Mouse (Mus musculus) heart, embryonic 11.5 days (tissue): ENCODE measurements around the gene Cplx2. TPM values are rescaled to one million over a fixed set of nuclear protein-coding genes. Genes with fewer than 3 reads are reported as not detected.

Experiments used
- ATAC-seq: fragments of 200-750 bp; cut with Nextera tagmentation; replicated peaks from 2 replicates; pipeline ENCODE4 v1.8.0; 2017; ENCODE audit warnings: moderate library complexity; ENCODE audit not compliant: insufficient number of reproducible peaks, low FRiP score, low TSS enrichment
- H3K27ac ChIP-seq: fragments of 300-500 bp; sonication (generic); 2 replicates; pipeline ENCODE4 v1.5.1; 2014; ENCODE audit warnings: mild to moderate bottlenecking, low read depth, low read length
- H3K27me3 ChIP-seq: fragments of 300-500 bp; sonication (generic); 2 replicates; pipeline ENCODE4 v1.6.1; 2014; ENCODE audit warnings: mild to moderate bottlenecking, low read length, mixed read lengths; ENCODE audit not compliant: control insufficient read depth, insufficient read depth
- H3K36me3 ChIP-seq: fragments of 300-500 bp; sonication (generic); 2 replicates; pipeline ENCODE4 v1.6.1; 2014; ENCODE audit warnings: mild to moderate bottlenecking, low read length, moderate library complexity, mixed read lengths; ENCODE audit not compliant: control insufficient read depth, insufficient read depth
- H3K4me1 ChIP-seq: fragments of 300-500 bp; sonication (generic); 2 replicates; pipeline ENCODE4 v1.6.1; 2014; ENCODE audit warnings: low read length; ENCODE audit not compliant: control insufficient read depth, insufficient read depth
- H3K4me2 ChIP-seq: fragments of 300-500 bp; sonication (generic); 2 replicates; pipeline ENCODE4 v1.6.1; 2014; ENCODE audit warnings: mild to moderate bottlenecking, moderate library complexity
- H3K4me3 ChIP-seq: fragments of 300-500 bp; sonication (generic); 2 replicates; pipeline ENCODE4 v1.5.1; 2014; ENCODE audit warnings: low read depth, low read length
- H3K9ac ChIP-seq: fragments of 300-500 bp; sonication (generic); 2 replicates; pipeline ENCODE4 v1.6.1; 2014; ENCODE audit warnings: mild to moderate bottlenecking, low read depth, low read length, moderate library complexity
- H3K9me3 ChIP-seq: fragments of 300-500 bp; sonication (generic); replicated peaks from 2 replicates; pipeline ENCODE4 v1.6.1; 2016; ENCODE audit warnings: low read length; ENCODE audit not compliant: control insufficient read depth
- WGBS: fragments of 180-500 bp; shearing (Covaris S2); extraction: QIAGEN DNeasy Blood & Tissue Kit; methylation state at CpG from one replicate; pipeline ENCODE4 v1.1.7; 2014; ENCODE audit not compliant: insufficient replicate concordance; 5-methylcytosine and 5-hydroxymethylcytosine counted together
- polyA plus RNA-seq: library from polyadenylated mRNA; unstranded; fragments of >200 nt; fragmentation: Nextera tagmentation; extraction: Ambion mirVana; gene quantifications from 2 replicates; pipeline ENCODE4 v1.2.1, GENCODE M21; 2014

Cplx2 gene
- polyA plus RNA-seq, 1 experiment from 2014 or later: 3.0 TPM

DNA sequence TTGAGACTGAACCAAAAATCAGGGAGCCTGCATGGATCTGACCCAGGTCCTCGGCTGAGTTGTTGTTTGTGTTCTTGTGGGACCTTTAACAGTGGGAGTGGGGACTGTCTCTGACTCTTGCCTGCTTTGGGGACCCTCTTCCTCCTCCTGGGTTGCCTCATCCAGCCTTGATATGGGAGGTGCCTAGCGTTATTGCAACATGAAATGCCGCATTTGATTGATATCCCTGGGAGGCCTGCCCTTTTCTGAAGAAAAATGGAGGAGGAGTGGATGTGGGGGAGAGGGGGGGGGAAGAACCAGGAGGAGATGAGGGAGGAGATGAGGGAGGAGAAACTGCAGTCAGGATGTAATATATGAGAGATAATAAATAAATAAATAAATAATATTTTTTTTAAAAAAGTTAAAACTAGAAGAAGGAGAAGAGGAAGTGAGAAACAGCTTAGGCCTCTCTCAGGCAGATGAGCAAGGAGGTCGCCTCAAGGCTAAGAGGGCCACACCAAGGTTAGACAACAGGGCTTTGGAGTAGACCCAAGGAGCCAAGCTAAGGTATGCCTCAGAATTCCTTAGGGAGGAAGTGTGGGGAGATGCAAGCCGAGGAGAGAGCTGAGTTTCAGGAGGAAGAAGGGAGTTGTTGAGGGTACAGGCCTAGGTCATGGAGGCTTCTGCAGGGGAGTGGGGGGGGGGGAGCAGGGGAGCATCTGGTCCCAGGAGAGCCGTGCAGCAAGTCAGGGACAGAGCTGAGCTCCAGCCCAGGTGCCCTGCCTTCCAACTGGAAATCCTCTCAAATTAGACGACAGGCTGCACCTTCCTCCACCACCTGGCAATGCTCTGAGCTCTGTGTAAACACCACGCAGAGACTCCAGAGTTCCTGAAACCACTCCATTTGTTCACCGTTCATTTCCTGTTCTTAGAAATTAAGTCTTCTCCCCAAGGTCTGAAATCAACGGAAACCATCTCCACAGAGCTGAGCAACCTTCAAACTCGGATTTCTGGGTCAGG lies 4.6 kb downstream of the Cplx2 start:
- Histone ChIP-seq H3K4me3 (no peak overlapping the region), H3K4me1 (peaks cover 13% of the 10 kb centered on the region), H3K9me3 (no peaks in the 10 kb centered on the region), H3K9ac (no peak overlapping the region), H3K27me3 (peaks cover 21% of the 10 kb centered on the region), H3K27ac (no peak overlapping the region), H3K4me2 (no peak overlapping the region), H3K36me3 (no peaks in the 10 kb centered on the region)
- WGBS: 60% methylated on average over 11 of the region's 11 CpGs
- ATAC-seq: no peak

DNA sequence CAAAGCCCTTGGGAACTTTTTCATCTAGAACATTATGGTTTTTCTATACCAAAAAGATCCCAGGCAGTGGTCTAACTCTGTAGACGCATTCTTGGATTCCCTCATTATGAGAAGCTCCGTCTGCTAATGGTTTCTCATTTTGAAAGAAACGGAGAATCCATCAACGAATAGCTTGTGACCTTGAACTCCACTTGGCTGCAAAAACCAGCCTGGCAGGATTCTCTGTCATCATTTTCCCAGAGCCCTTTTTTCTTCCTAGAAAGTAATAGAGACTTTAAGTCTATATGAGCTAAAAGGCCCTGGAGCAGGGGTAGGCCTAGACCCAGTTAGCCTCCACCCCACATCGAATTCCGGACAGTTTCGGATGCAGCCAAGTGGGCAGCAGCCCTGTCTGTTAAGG lies 5.6 kb downstream of the Cplx2 start:
- Histone ChIP-seq H3K9ac (no peak overlapping the region), H3K27me3 (peaks cover 17% of the 10 kb centered on the region), H3K27ac (no peak overlapping the region), H3K9me3 (no peaks in the 10 kb centered on the region), H3K36me3 (no peaks in the 10 kb centered on the region), H3K4me3 (no peak overlapping the region), H3K4me1 (peaks cover 8% of the 10 kb centered on the region; the same call in 1 of the 2 replicates), H3K4me2 (no peak overlapping the region)
- ATAC-seq: no peak
- 86% methylated on average over 7 of the region's 7 CpGs for WGBS

- no peaks in the 10 kb centered on the region for H3K36me3 ChIP-seq
- no peak overlapping the region for H3K4me3 ChIP-seq
- no peaks in the 10 kb centered on the region for H3K9me3 ChIP-seq
- H3K9ac ChIP-seq: no peak overlapping the region
- no peaks in the 10 kb centered on the region for H3K4me1 ChIP-seq
- ATAC-seq: no peak
- 63% methylated on average over 3 of the region's 3 CpGs for WGBS
- H3K4me2 ChIP-seq: no peak overlapping the region
- H3K27me3 ChIP-seq: peaks cover 11% of the 10 kb centered on the region
- no peak overlapping the region for H3K27ac ChIP-seq
Observed at GRCm38 (mm10) chr13:54378051-54378450, 6.9 kb downstream of the Cplx2 start.

- WGBS: 67% methylated on average over 5 of the region's 5 CpGs
- H3K27me3 ChIP-seq: no peaks in the 10 kb centered on the region; the same call in 1 of the 2 replicates
- no peak overlapping the region for H3K4me3 ChIP-seq
Observed at GRCm38 (mm10) chr13:54380421-54380820, 9.3 kb downstream of the Cplx2 start.

GRCm38 (mm10) chr13:54381396-54381795 lies 10.2 kb downstream of the Cplx2 start:
- no peak overlapping the region for H3K9ac ChIP-seq
- 78% methylated on average over 8 of the region's 8 CpGs for WGBS
- no peak overlapping the region for H3K27ac ChIP-seq
- H3K4me2 ChIP-seq: no peak overlapping the region
- no peaks in the 10 kb centered on the region for H3K36me3 ChIP-seq
- H3K27me3 ChIP-seq: no peaks in the 10 kb centered on the region; the same call in 1 of the 2 replicates
- H3K4me1 ChIP-seq: peaks cover 6% of the 10 kb centered on the region; the same call in 1 of the 2 replicates
- ATAC-seq: no peak
- H3K4me3 ChIP-seq: no peak overlapping the region
- H3K9me3 ChIP-seq: no peaks in the 10 kb centered on the region

More at GRCm38 (mm10) chr13:54380421-54380820, 9.3 kb downstream of the Cplx2 start:
- no peak overlapping the region for H3K9ac ChIP-seq
- no peak for ATAC-seq
- H3K4me1 ChIP-seq: peaks cover 6% of the 10 kb centered on the region; the same call in 1 of the 2 replicates
- H3K36me3 ChIP-seq: no peaks in the 10 kb centered on the region
- H3K9me3 ChIP-seq: no peaks in the 10 kb centered on the region
- H3K4me2 ChIP-seq: no peak overlapping the region
- H3K27ac ChIP-seq: no peak overlapping the region

GRCm38 (mm10) chr13:54383531-54383930 lies 12.4 kb downstream of the Cplx2 start:
- H3K27ac ChIP-seq: no peak overlapping the region
- H3K9me3 ChIP-seq: no peaks in the 10 kb centered on the region
- H3K27me3 ChIP-seq: peaks cover 5% of the 10 kb centered on the region; the same call in 1 of the 2 replicates
- H3K9ac ChIP-seq: no peak overlapping the region
- peaks cover 6% of the 10 kb centered on the region; the same call in 1 of the 2 replicates for H3K4me1 ChIP-seq
- ATAC-seq: no peak
- no peaks in the 10 kb centered on the region for H3K36me3 ChIP-seq
- H3K4me3 ChIP-seq: no peak overlapping the region
- H3K4me2 ChIP-seq: no peak overlapping the region
- 71% methylated on average over 5 of the region's 5 CpGs for WGBS

- peaks cover 6% of the 10 kb centered on the region; the same call in 1 of the 2 replicates for H3K4me1 ChIP-seq
- no peak overlapping the region for H3K9ac ChIP-seq
- peaks cover 5% of the 10 kb centered on the region; the same call in 1 of the 2 replicates for H3K27me3 ChIP-seq
- H3K9me3 ChIP-seq: no peaks in the 10 kb centered on the region
- no peaks in the 10 kb centered on the region for H3K36me3 ChIP-seq
- 27% methylated on average over 5 of the region's 5 CpGs for WGBS
- ATAC-seq: no peak
- no peak overlapping the region for H3K27ac ChIP-seq
- H3K4me2 ChIP-seq: peak overlapping the region; percentile 52
- H3K4me3 ChIP-seq: 0 out of 2 replicates have a peak overlapping the region, but pooled peaks have one; percentile 8
Observed at GRCm38 (mm10) chr13:54384518-54384917, 13.4 kb downstream of the Cplx2 start.

DNA sequence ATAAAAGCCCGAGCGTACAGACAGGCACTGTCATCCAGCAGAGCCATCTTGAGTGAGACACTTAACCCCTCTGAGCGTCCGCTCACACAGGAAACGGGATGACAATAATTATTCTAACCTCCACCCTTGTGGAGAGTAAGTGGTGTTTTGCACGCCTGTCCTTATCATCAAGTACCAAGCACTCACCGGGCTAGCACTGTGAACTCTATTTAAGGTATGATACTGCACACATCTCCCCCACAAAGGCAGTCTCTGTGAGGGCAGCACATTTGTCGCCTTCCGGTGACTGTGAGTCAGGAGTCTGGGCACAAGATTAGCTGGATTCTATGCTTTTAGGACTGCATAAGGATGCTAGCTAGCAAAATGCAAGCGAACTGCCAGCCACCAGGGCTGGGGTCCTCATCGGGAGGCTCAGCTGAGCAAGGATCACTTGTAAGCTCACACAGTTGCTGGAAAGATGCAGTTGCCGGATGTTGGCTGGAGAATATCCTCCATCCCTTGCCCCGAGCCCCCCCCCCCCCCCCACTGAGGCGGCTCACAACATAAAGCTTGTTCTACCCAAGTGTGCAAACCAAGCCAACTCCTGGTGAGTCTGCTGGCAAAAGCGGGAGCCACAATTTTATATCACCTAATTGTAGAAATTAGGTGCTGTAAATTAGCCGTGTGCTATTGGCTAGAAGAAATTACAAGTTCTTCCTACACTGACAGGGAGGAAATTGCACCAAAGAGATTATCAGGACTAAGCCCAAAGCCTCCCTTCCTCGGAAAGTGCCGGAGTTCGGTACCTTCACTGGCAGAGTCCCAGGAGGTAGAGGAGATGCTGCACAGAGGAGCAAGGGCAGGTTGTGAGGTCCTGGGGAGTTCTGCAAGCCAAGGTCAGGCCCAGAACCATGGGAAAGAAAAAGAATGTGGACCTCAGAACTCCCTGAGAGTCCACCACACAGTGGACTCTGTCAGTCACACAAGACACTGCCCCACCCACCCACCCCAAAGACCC lies 14.2 kb downstream of the Cplx2 start:
- H3K9ac ChIP-seq: no peak overlapping the region
- no peak overlapping the region for H3K27ac ChIP-seq
- no peak for ATAC-seq
- H3K4me1 ChIP-seq: peaks cover 6% of the 10 kb centered on the region; the same call in 1 of the 2 replicates
- no peak overlapping the region for H3K4me3 ChIP-seq
- H3K9me3 ChIP-seq: no peaks in the 10 kb centered on the region
- peaks cover 5% of the 10 kb centered on the region; the same call in 1 of the 2 replicates for H3K27me3 ChIP-seq
- WGBS: 35% methylated on average over 19 of the region's 19 CpGs
- H3K36me3 ChIP-seq: no peaks in the 10 kb centered on the region
- peak overlapping the region; percentile 52 for H3K4me2 ChIP-seq
